Mouse (Mus musculus): ENCODE data around the gene Etfbkmt. TPM values are rescaled to one million over a fixed set of nuclear protein-coding genes. Genes with fewer than 3 reads are reported as not detected.

Gene Etfbkmt
- polyA plus RNA-seq, 1 experiment: 6.2 TPM

DNA sequence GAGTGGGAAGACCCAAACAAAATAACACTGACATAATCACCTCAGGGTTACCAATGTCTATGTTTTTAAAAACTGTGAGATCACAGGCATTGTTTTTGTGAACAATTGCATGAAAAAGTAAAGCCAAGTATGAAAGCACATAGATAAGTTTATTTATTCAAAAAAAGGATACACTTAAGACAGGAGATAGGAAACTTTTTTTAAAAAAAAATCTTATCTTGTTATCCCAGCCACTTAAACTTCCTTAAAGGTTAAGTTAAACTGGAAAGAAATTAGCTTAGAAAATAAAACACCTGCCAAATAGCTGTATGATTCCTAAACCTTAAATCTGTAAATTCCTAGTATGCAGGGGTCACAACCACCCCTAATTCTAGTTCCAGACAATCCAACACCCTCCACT lies 40.7 kb upstream of the Etfbkmt start:
- no peak for DNase-seq
- no peak for TF ChIP-seq CTCF (IDR thresholded peaks at IDR 0.05; ENCODE audit: borderline replicate concordance, control insufficient read depth, extremely low read depth, insufficient read depth, low read length, poor library complexity)
- TF ChIP-seq POLR2A (IDR thresholded peaks at IDR 0.05; ENCODE audit: control insufficient read depth, extremely low read depth, insufficient read depth, low read length, poor library complexity): no peak
- Histone ChIP-seq H3K4me1 (replicated peaks; ENCODE audit: control insufficient read depth, insufficient read depth, low read length) (peaks cover 11% of the 10 kb centered on the region), H3K27me3 (ENCODE audit: control insufficient read depth, insufficient read depth, low read length) (peaks cover 7% of the 10 kb centered on the region), H3K27ac (ENCODE audit: control insufficient read depth, insufficient read depth, low read length) (no peak overlapping the region), H3K4me3 (ENCODE audit: control insufficient read depth, insufficient read depth, low read length) (no peak overlapping the region), H3K36me3 (ENCODE audit: control insufficient read depth, insufficient read depth, low read length) (no peaks in the 10 kb centered on the region)

- Histone ChIP-seq H3K4me3 (ENCODE audit: control insufficient read depth, insufficient read depth, low read length) (peak overlapping the region; percentile 35), H3K27me3 (ENCODE audit: control insufficient read depth, insufficient read depth, low read length) (peaks cover 7% of the 10 kb centered on the region), H3K27ac (ENCODE audit: control insufficient read depth, insufficient read depth, low read length) (no peak overlapping the region), H3K36me3 (ENCODE audit: control insufficient read depth, insufficient read depth, low read length) (no peaks in the 10 kb centered on the region), H3K4me1 (replicated peaks; ENCODE audit: control insufficient read depth, insufficient read depth, low read length) (peaks cover 11% of the 10 kb centered on the region)
- WGBS: 15% methylated on average over 52 of the region's 52 CpGs
- TF ChIP-seq POLR2A (IDR thresholded peaks at IDR 0.05; ENCODE audit: control insufficient read depth, extremely low read depth, insufficient read depth, low read length, poor library complexity) (no peak), CTCF (IDR thresholded peaks at IDR 0.05; ENCODE audit: borderline replicate concordance, control insufficient read depth, extremely low read depth, insufficient read depth, low read length, poor library complexity) (no peak)
- DNase-seq: peak; percentile 8
Observed at GRCm38 (mm10) chr6:149100174-149101075, 39.2 kb upstream of the Etfbkmt start.

- Histone ChIP-seq H3K4me3 (ENCODE audit: control insufficient read depth, insufficient read depth, low read length) (peak within 1 kb of the TSS; percentile 35), H3K27me3 (ENCODE audit: control insufficient read depth, insufficient read depth, low read length) (peaks cover 7% of the 10 kb centered on the region), H3K4me1 (replicated peaks; ENCODE audit: control insufficient read depth, insufficient read depth, low read length) (peaks cover 11% of the 10 kb centered on the region), H3K27ac (ENCODE audit: control insufficient read depth, insufficient read depth, low read length) (no peak within 1 kb of the TSS), H3K36me3 (ENCODE audit: control insufficient read depth, insufficient read depth, low read length) (no peaks in the 10 kb centered on the region)
- under 1% methylated on average over 124 of the region's 124 CpGs for whole genome bisulfite sequencing
- TF ChIP-seq CTCF (IDR thresholded peaks at IDR 0.05; ENCODE audit: borderline replicate concordance, control insufficient read depth, extremely low read depth, insufficient read depth, low read length, poor library complexity) (no peak), POLR2A (IDR thresholded peaks at IDR 0.05; ENCODE audit: control insufficient read depth, extremely low read depth, insufficient read depth, low read length, poor library complexity) (no peak)
- peak; percentile 42 for DNase-seq
Observed at GRCm38 (mm10) chr6:149101076-149101942, 38.3 kb upstream of the Etfbkmt start, which contains the start of gene Dennd5b. TSS of gene Dennd5b (minus strand) at chr6:149101680.

- H3K36me3 ChIP-seq (ENCODE audit: control insufficient read depth, insufficient read depth, low read length): no peaks in the 10 kb centered on the region
- H3K4me3 ChIP-seq (ENCODE audit: control insufficient read depth, insufficient read depth, low read length): peak overlapping the region; percentile 35
- 18% methylated on average over 7 of the region's 7 CpGs for WGBS
- H3K27me3 ChIP-seq (ENCODE audit: control insufficient read depth, insufficient read depth, low read length): peaks cover 7% of the 10 kb centered on the region
- TF ChIP-seq POLR2A (IDR thresholded peaks at IDR 0.05; ENCODE audit: control insufficient read depth, extremely low read depth, insufficient read depth, low read length, poor library complexity) (no peak), CTCF (IDR thresholded peaks at IDR 0.05; ENCODE audit: borderline replicate concordance, control insufficient read depth, extremely low read depth, insufficient read depth, low read length, poor library complexity) (no peak)
- no peak for DNase-seq
- H3K27ac ChIP-seq (ENCODE audit: control insufficient read depth, insufficient read depth, low read length): no peak overlapping the region
- H3K4me1 ChIP-seq (replicated peaks; ENCODE audit: control insufficient read depth, insufficient read depth, low read length): peaks cover 11% of the 10 kb centered on the region
Observed at GRCm38 (mm10) chr6:149101943-149102243, 37.8 kb upstream of the Etfbkmt start.

- 89% methylated on average over 1 of the region's 1 CpGs for WGBS
- H3K27ac ChIP-seq (ENCODE audit: control insufficient read depth, insufficient read depth, low read length): no peak overlapping the region
Observed at GRCm38 (mm10) chr6:149103451-149103850, 36.2 kb upstream of the Etfbkmt start.

GRCm38 (mm10) chr6:149107615-149108014 lies 32.0 kb upstream of the Etfbkmt start:
- H3K36me3 ChIP-seq (ENCODE audit: control insufficient read depth, insufficient read depth, low read length): no peaks in the 10 kb centered on the region
- no peak overlapping the region for H3K4me3 ChIP-seq (ENCODE audit: control insufficient read depth, insufficient read depth, low read length)
- no peak overlapping the region for H3K27ac ChIP-seq (ENCODE audit: control insufficient read depth, insufficient read depth, low read length)
- H3K4me1 ChIP-seq (replicated peaks; ENCODE audit: control insufficient read depth, insufficient read depth, low read length): no peaks in the 10 kb centered on the region
- H3K27me3 ChIP-seq (ENCODE audit: control insufficient read depth, insufficient read depth, low read length): no peaks in the 10 kb centered on the region
- no peak for DNase-seq
- WGBS: 87% methylated on average over 3 of the region's 3 CpGs
- no peak for TF ChIP-seq POLR2A (IDR thresholded peaks at IDR 0.05; ENCODE audit: control insufficient read depth, extremely low read depth, insufficient read depth, low read length, poor library complexity)
- no peak for TF ChIP-seq CTCF (IDR thresholded peaks at IDR 0.05; ENCODE audit: borderline replicate concordance, control insufficient read depth, extremely low read depth, insufficient read depth, low read length, poor library complexity)

More at GRCm38 (mm10) chr6:149103451-149103850, 36.2 kb upstream of the Etfbkmt start:
- H3K4me3 ChIP-seq (ENCODE audit: control insufficient read depth, insufficient read depth, low read length): no peak overlapping the region
- no peaks in the 10 kb centered on the region for H3K36me3 ChIP-seq (ENCODE audit: control insufficient read depth, insufficient read depth, low read length)
- TF ChIP-seq CTCF (IDR thresholded peaks at IDR 0.05; ENCODE audit: borderline replicate concordance, control insufficient read depth, extremely low read depth, insufficient read depth, low read length, poor library complexity) (no peak), POLR2A (IDR thresholded peaks at IDR 0.05; ENCODE audit: control insufficient read depth, extremely low read depth, insufficient read depth, low read length, poor library complexity) (no peak)
- H3K27me3 ChIP-seq (ENCODE audit: control insufficient read depth, insufficient read depth, low read length): peaks cover 7% of the 10 kb centered on the region
- DNase-seq: no peak
- peaks cover 11% of the 10 kb centered on the region for H3K4me1 ChIP-seq (replicated peaks; ENCODE audit: control insufficient read depth, insufficient read depth, low read length)

Data from thymus, adult 2 months (tissue).